Mouse (Mus musculus): ENCODE data around the gene Arid1b. TPM values are rescaled to one million over a fixed set of nuclear protein-coding genes. Genes with fewer than 3 reads are reported as not detected.

Gene Arid1b
- polyA plus RNA-seq, 1 experiment from 2014 or later = 4.8 TPM

DNA sequence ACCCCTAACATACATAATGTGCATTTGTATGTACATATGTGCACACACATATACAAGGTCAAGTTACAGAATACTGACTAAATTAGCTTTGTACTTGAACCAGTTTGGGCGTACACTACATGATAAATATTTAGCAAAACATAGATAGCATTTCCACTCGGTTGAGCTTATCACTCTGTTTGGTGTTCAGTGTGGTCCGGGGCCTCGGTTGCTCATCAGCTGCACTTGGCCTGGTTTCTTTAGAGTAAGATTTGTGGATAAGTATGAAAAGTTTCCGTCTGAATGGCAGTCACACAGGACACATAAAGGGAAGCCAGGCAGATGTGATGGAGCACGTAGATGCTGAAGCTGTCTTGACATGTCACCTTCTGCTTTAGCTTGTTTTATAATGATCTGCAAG, 202.4 kb downstream of the Arid1b start:
- WGBS = 72% methylated on average over 6 of the region's 6 CpGs
- Histone ChIP-seq H3K27me3 (replicated peaks; ENCODE audit: control insufficient read depth, insufficient read depth, low read length) (no peaks in the 10 kb centered on the region), H3K4me2 (replicated peaks; ENCODE audit: low read depth) (no peak overlapping the region), H3K9me3 (ENCODE audit: control insufficient read depth) (no peaks in the 10 kb centered on the region), H3K4me3 (ENCODE audit: low read depth, low read length) (no peak overlapping the region), H3K9ac (ENCODE audit: low read depth, low read length) (no peak overlapping the region), H3K27ac (ENCODE audit: low read depth, low read length) (no peak overlapping the region), H3K36me3 (ENCODE audit: control insufficient read depth, insufficient read depth) (no peaks in the 10 kb centered on the region), H3K4me1 (replicated peaks; ENCODE audit: control insufficient read depth, insufficient read depth, low read length) (no peaks in the 10 kb centered on the region; the same call in 1 of the 2 replicates)
- no peak for ATAC-seq
- no peak for TF ChIP-seq CTCF (IDR thresholded peaks at IDR 0.05; ENCODE audit: low read depth)

DNA sequence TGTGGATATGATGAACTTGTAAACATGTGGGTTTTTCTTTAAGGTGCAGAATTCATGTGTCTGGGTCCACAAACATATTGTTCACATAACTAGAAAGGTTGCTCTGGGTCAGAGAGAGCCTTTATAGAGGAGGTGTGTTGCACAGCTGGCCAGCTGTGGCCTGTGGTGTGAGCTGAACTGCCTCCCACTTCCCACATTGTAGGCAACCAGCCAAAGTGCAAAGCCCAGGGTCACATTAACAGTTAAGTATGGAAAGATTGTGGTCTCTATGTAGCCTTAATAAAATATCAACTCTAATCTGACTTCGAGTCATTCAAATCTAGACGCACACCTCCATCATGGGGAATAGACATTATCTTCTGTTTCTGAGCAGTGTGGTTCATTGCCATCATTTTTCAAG, 203.0 kb downstream of the Arid1b start:
- Histone ChIP-seq H3K27me3 (replicated peaks; ENCODE audit: control insufficient read depth, insufficient read depth, low read length) (no peaks in the 10 kb centered on the region), H3K4me2 (replicated peaks; ENCODE audit: low read depth) (no peak overlapping the region), H3K27ac (ENCODE audit: low read depth, low read length) (no peak overlapping the region), H3K4me3 (ENCODE audit: low read depth, low read length) (no peak overlapping the region), H3K36me3 (ENCODE audit: control insufficient read depth, insufficient read depth) (no peaks in the 10 kb centered on the region), H3K9me3 (ENCODE audit: control insufficient read depth) (no peaks in the 10 kb centered on the region), H3K9ac (ENCODE audit: low read depth, low read length) (no peak overlapping the region), H3K4me1 (replicated peaks; ENCODE audit: control insufficient read depth, insufficient read depth, low read length) (no peaks in the 10 kb centered on the region; the same call in 1 of the 2 replicates)
- 83% methylated on average over 2 of the region's 2 CpGs for WGBS
- no peak for TF ChIP-seq CTCF (IDR thresholded peaks at IDR 0.05; ENCODE audit: low read depth)
- no peak for ATAC-seq

DNA sequence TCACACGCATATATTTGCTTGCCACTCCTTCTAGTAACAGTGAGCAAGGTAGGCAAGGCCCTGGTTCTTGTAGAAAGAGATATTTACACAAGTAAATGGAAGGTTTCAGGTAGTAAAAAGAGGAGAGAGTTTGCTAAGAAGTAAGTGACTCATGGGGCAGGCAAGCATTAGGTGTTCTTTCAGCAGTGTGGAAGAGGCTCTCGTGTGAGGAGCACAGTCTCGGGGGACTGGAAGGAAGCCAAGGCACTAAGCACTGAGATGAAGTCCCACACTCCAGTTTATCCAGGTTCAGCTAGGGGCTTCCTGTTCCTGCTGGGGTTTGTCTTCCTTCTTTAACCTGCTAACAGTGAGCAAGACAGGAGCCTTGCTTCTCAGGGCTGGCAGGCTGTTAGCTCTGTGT, 203.6 kb downstream of the Arid1b start:
- 42% methylated on average over 3 of the region's 3 CpGs for WGBS
- H3K4me2 ChIP-seq (replicated peaks; ENCODE audit: low read depth) = no peak overlapping the region
- H3K27me3 ChIP-seq (replicated peaks; ENCODE audit: control insufficient read depth, insufficient read depth, low read length) = no peaks in the 10 kb centered on the region
- H3K4me3 ChIP-seq (ENCODE audit: low read depth, low read length) = no peak overlapping the region
- TF ChIP-seq CTCF (IDR thresholded peaks at IDR 0.05; ENCODE audit: low read depth) = no peak
- no peak overlapping the region for H3K9ac ChIP-seq (ENCODE audit: low read depth, low read length)
- no peak overlapping the region; the same call in 1 of the 2 replicates for H3K27ac ChIP-seq (ENCODE audit: low read depth, low read length)
- H3K9me3 ChIP-seq (ENCODE audit: control insufficient read depth) = no peaks in the 10 kb centered on the region
- peaks cover 4% of the 10 kb centered on the region for H3K4me1 ChIP-seq (replicated peaks; ENCODE audit: control insufficient read depth, insufficient read depth, low read length)
- no peaks in the 10 kb centered on the region for H3K36me3 ChIP-seq (ENCODE audit: control insufficient read depth, insufficient read depth)
- no peak; the same call in 1 of the 2 replicates for ATAC-seq

DNA sequence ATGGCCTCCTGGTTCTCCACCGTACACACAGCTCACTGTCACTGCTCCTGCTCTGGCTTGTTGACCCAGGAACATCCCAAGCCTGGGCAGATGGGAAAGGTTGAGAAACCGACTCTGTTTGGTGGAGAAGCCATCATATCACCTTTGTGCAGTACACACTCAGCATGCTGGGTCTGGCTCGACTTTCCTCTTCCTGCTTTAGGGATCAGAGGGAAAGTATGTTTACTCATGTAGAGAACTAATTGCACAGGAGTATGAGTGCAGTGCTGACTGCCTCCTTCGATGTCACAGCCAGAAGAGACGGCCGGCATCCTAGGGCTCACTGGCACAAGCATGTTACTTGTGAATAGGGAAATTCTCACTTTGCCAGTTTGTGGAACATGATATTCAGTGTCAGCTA, 204.1 kb downstream of the Arid1b start:
- Histone ChIP-seq H3K27me3 (replicated peaks; ENCODE audit: control insufficient read depth, insufficient read depth, low read length) (no peaks in the 10 kb centered on the region), H3K4me1 (replicated peaks; ENCODE audit: control insufficient read depth, insufficient read depth, low read length) (peaks cover 9% of the 10 kb centered on the region), H3K27ac (ENCODE audit: low read depth, low read length) (no peak overlapping the region; the same call in 1 of the 2 replicates), H3K4me3 (ENCODE audit: low read depth, low read length) (no peak overlapping the region), H3K9me3 (ENCODE audit: control insufficient read depth) (no peaks in the 10 kb centered on the region), H3K4me2 (replicated peaks; ENCODE audit: low read depth) (no peak overlapping the region; the same call in 1 of the 2 replicates), H3K9ac (ENCODE audit: low read depth, low read length) (no peak overlapping the region), H3K36me3 (ENCODE audit: control insufficient read depth, insufficient read depth) (no peaks in the 10 kb centered on the region)
- no peak for TF ChIP-seq CTCF (IDR thresholded peaks at IDR 0.05; ENCODE audit: low read depth)
- 32% methylated on average over 6 of the region's 6 CpGs for WGBS
- no peak for ATAC-seq

DNA sequence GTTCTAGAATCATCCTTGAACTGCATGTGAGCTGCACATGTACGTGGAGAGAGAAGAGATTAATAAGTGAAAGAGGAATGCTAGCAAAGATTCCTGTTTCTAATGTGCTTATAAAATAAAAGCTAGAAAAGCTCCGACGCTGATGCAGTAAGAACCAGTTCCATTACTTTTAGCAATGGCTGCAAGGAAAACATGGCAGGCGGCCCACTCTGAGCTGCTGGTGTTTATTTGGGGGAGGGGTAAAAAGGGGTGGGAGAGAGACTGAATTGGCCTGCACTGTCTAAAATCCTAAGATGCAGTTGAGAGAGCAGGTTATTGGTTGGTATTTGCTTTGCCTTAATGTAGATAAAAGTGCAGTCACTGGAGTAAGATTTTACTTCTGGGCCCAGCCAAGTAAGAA, 204.7 kb downstream of the Arid1b start:
- no peak for TF ChIP-seq CTCF (IDR thresholded peaks at IDR 0.05; ENCODE audit: low read depth)
- no peak overlapping the region for H3K27ac ChIP-seq (ENCODE audit: low read depth, low read length)
- H3K27me3 ChIP-seq (replicated peaks; ENCODE audit: control insufficient read depth, insufficient read depth, low read length) = no peaks in the 10 kb centered on the region
- 64% methylated on average over 4 of the region's 4 CpGs for WGBS
- H3K9me3 ChIP-seq (ENCODE audit: control insufficient read depth) = no peaks in the 10 kb centered on the region
- H3K4me2 ChIP-seq (replicated peaks; ENCODE audit: low read depth) = no peak overlapping the region
- H3K4me3 ChIP-seq (ENCODE audit: low read depth, low read length) = no peak overlapping the region
- H3K36me3 ChIP-seq (ENCODE audit: control insufficient read depth, insufficient read depth) = no peaks in the 10 kb centered on the region
- peaks cover 11% of the 10 kb centered on the region for H3K4me1 ChIP-seq (replicated peaks; ENCODE audit: control insufficient read depth, insufficient read depth, low read length)
- no peak overlapping the region for H3K9ac ChIP-seq (ENCODE audit: low read depth, low read length)
- ATAC-seq = no peak

DNA sequence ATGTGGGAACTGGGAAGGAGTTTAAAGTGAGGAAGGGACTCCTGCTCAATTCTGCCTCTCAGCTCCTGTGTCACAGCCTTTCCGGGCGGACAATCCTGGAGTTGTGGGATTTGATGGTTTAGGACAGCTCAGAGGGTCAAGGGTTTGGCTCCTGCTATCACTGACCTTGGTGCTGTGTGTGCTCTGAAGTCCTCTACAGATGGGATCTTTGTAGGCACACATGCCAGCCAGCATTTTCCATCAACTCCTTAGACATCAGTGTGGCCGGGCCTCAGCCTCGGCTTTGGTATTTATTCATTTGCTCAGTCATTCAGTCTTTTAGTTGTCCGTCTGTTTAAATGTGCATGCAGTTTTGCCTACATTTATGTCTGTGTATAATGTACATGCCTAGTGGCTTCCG, 206.5 kb downstream of the Arid1b start:
- H3K9me3 ChIP-seq (ENCODE audit: control insufficient read depth) = no peaks in the 10 kb centered on the region
- H3K27me3 ChIP-seq (replicated peaks; ENCODE audit: control insufficient read depth, insufficient read depth, low read length) = no peaks in the 10 kb centered on the region
- peaks cover 18% of the 10 kb centered on the region for H3K4me1 ChIP-seq (replicated peaks; ENCODE audit: control insufficient read depth, insufficient read depth, low read length)
- TF ChIP-seq CTCF (IDR thresholded peaks at IDR 0.05; ENCODE audit: low read depth) = no peak
- WGBS = 88% methylated on average over 6 of the region's 6 CpGs
- no peak overlapping the region for H3K27ac ChIP-seq (ENCODE audit: low read depth, low read length)
- H3K36me3 ChIP-seq (ENCODE audit: control insufficient read depth, insufficient read depth) = no peaks in the 10 kb centered on the region
- H3K4me3 ChIP-seq (ENCODE audit: low read depth, low read length) = no peak overlapping the region
- no peak overlapping the region for H3K9ac ChIP-seq (ENCODE audit: low read depth, low read length)
- H3K4me2 ChIP-seq (replicated peaks; ENCODE audit: low read depth) = no peak overlapping the region
- ATAC-seq = no peak

All from intestine, postnatal 0 days (tissue).